Mouse (Mus musculus): ENCODE data around the gene Myh3. TPM values are rescaled to one million over a fixed set of nuclear protein-coding genes. Genes with fewer than 3 reads are reported as not detected.
"Not testable (repeated sequence)": the region's sequence is repeated elsewhere in the genome, so short reads cannot be mapped to it uniquely, and the experiment has no call there.

Gene Myh3
- total RNA-seq, 1 experiment from 2014 or later, result not detected

DNA sequence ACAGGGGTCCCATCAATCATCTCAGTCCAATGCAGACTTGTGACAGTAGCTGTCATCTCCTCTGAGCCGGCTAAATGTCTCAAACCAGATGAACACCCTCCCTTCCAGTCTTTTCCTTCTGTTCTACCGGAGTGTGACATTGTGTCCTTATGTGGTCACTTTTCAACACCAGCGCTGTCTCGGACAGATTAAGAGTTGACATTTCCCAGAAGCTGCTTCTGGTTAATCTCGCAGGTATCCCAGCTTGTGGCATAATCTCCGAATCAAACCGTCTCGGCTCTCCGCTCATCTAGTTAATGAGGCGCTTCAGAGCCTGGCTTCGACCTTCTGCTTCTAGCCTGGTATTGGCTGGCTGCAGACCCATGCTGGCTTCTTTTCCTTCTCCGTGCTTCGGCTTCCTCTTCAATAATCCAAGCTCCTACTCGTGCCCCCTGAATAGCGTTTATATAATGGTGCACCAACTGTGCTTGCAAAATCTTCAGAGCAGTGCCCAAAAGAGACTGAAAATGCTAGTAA is 5.4 kb upstream of the Myh3 start:
- ATAC-seq (ENCODE audit: extremely low read depth, insufficient number of reproducible peaks, low FRiP score, poor library complexity, severe bottlenecking), result no peak

- ATAC-seq (ENCODE audit: extremely low read depth, insufficient number of reproducible peaks, low FRiP score, poor library complexity, severe bottlenecking), result no peak
These were observed 3.1 kb upstream of the Myh3 start for GRCm38 (mm10) chr11:67075036-67075435.

- ATAC-seq (ENCODE audit: extremely low read depth, insufficient number of reproducible peaks, low FRiP score, poor library complexity, severe bottlenecking), result no peak
These were observed 1.3 kb upstream of the Myh3 start for GRCm38 (mm10) chr11:67076781-67077180.

DNA sequence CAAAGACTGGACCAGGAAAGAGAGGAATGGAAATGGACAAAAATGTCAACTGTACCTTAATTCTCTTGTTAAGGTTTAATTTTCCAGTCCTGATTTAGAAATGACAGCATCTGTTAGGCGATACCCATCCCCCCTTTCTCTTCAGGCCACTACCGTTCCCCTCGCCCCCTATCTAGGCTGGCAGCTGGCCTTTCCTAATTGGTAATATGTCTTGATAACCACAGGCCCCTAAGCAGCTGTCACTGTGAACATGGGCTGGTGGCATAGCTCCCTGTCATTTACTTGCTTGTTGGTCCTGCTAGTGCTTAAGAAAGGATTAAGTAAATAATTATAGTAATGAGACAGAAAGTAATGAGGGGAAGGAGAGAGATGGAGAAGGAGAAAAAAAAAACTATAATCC is 665 bp upstream of the Myh3 start:
- ATAC-seq (ENCODE audit: extremely low read depth, insufficient number of reproducible peaks, low FRiP score, poor library complexity, severe bottlenecking), result no peak

- ATAC-seq (ENCODE audit: extremely low read depth, insufficient number of reproducible peaks, low FRiP score, poor library complexity, severe bottlenecking), result no peak
These were observed 788 bp downstream of the Myh3 start for GRCm38 (mm10) chr11:67078888-67079287.

DNA sequence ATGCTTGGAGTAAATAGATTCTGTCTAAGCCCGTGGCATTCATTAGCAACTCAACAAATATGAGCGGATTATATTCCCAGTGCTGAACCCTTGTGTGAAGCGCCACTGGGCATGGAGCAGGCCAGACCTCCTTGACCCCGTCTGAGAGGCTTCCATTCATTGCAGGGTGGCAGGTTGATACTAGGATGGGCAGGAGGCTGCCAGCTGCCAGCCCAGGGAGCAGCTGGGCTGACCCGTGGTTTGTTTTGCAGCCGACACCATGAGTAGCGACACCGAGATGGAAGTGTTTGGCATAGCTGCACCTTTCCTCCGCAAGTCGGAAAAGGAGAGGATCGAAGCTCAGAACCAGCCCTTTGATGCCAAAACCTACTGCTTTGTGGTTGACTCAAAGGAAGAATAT is 1.6 kb downstream of the Myh3 start:
- no peak for ATAC-seq (ENCODE audit: extremely low read depth, insufficient number of reproducible peaks, low FRiP score, poor library complexity, severe bottlenecking)

DNA sequence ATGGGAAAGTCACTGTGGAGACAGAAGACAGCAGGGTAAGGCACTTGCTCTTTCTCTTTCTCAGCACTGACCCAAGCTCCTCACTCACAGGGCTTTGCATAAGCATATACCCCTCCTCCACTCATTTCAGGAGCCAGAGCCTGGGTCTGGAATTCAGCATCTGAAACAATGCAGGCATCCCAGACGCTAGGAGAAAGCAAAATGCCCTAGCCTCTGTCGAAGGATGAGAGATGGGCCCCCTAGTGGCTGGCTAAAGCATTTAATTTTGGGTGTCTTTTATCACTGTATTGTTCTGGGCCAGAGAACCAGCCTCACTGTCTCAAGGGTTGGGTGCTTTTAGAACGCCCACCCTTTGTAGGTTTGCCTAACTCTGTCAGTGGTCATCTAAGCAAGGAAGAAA is 2.1 kb downstream of the Myh3 start:
- peak; percentile 48; the same call in 1 of the 2 replicates for ATAC-seq (ENCODE audit: extremely low read depth, insufficient number of reproducible peaks, low FRiP score, poor library complexity, severe bottlenecking)

DNA sequence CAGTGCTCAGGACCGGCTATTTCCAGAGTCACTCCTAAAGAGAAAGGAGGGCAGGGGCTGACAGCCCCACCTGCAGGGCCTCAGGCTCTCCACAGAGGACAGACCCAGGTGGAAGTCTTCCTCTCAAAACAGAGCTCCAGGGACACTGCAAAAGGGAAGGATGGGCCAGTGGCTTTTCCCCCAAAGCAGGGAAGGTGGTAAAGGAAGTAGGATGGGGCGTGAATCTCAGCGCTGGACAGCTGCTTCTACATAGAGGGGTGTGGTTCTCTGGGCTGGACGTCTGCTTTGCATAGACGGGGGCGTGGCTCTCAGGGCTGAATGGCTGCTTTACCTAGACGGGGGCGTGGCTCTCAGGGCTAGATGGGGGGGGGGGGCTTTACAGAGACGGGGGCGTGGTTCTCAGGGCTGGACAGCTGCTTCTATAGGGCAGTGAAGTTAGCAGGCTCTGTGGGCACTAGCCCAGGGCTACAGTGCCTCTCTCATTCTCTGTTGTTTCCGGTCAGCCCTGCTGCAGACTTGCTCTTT is 3.1 kb downstream of the Myh3 start:
- no peak for ATAC-seq (ENCODE audit: extremely low read depth, insufficient number of reproducible peaks, low FRiP score, poor library complexity, severe bottlenecking)

DNA sequence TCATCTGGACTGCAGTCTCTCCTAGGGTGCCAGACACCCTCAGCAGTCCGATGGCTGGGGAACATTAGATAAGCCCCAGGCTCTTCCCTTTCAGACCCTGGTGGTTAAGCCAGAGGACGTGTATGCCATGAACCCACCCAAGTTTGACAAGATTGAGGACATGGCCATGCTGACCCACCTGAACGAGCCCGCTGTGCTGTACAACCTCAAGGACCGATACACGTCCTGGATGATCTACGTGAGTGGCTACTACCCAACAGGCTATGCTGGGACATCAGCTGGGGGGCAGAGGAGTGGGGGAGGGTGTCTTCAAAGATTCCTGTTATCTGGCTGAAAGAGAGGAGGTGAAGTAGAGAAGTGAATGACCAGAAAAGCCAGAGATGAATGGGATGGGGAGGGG is 4.1 kb downstream of the Myh3 start:
- ATAC-seq (ENCODE audit: extremely low read depth, insufficient number of reproducible peaks, low FRiP score, poor library complexity, severe bottlenecking), result no peak

DNA sequence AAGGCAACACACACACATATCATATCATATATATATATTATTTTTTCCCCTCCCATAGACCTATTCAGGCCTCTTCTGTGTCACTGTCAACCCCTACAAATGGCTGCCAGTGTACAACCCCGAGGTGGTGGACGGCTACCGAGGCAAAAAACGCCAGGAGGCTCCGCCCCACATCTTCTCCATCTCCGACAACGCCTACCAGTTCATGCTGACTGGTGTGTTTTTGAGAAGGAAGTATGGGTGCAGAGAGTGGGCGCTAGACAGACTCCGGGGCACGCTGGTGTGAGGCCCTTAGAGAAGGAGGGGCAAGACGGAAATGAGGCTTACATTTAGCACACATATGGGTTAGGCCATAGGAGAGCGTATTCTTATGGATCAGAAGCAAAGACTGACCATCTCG is 4.7 kb downstream of the Myh3 start:
- ATAC-seq (ENCODE audit: extremely low read depth, insufficient number of reproducible peaks, low FRiP score, poor library complexity, severe bottlenecking), result no peak

GRCm38 (mm10) chr11:67083239-67083638 is 5.1 kb downstream of the Myh3 start:
- ATAC-seq (ENCODE audit: extremely low read depth, insufficient number of reproducible peaks, low FRiP score, poor library complexity, severe bottlenecking), result no peak

- ATAC-seq (ENCODE audit: extremely low read depth, insufficient number of reproducible peaks, low FRiP score, poor library complexity, severe bottlenecking), result no peak
These were observed 5.7 kb downstream of the Myh3 start for GRCm38 (mm10) chr11:67083712-67084340.

DNA sequence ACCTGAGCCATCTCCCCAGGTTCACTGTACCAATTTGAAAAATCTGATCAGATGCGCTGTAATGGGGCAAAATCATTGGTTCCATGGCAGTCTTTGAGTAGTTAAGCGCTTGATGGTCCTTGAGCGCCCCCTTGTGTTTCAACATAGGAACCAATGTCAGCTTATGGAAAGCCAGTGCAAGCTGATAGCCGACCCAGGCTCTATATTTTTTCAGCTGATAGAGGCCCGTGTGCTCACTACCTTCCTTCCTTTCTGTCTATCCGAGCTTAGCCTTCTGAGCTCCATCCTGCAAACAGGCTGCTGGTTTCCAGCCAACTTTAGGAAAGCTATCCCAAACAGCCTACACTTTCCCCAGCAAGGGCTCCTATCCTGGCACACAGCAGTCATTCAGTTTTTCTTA is 7.4 kb downstream of the Myh3 start:
- ATAC-seq (ENCODE audit: extremely low read depth, insufficient number of reproducible peaks, low FRiP score, poor library complexity, severe bottlenecking), result peak; percentile 77; the same call in 1 of the 2 replicates

DNA sequence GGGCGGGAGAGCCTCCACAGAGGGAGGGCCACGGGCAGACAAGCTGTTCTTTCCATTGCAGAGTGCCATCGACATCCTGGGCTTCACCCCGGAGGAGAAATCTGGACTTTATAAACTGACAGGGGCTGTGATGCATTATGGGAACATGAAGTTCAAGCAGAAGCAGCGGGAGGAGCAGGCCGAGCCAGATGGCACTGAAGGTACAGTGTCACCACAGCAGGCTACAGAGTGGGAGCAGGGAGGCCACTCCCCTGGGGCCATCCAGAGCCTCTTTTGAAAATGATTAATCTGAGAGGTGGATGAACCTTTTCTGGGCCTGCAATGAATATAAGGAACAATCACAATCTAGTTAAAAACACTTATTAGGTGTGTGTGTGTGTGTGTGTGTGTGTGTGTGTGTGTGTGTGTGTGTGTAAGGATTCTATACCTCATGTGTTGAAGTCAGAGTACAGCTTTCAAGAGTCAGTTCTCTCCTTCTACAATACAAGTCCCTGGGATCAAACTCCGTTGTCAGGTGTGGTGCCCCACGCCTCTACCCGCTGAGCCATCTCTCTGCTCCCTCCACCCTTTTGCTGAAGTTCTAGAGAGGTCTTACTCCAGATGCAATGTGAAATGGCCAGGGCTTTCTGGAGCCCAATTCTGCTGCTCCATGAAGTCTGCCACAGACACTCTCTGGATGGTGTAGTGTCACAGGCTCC is 8.5 kb downstream of the Myh3 start:
- no peak for ATAC-seq (ENCODE audit: extremely low read depth, insufficient number of reproducible peaks, low FRiP score, poor library complexity, severe bottlenecking)

GRCm38 (mm10) chr11:67087225-67087624 is 9.1 kb downstream of the Myh3 start:
- ATAC-seq (ENCODE audit: extremely low read depth, insufficient number of reproducible peaks, low FRiP score, poor library complexity, severe bottlenecking), result no peak

GRCm38 (mm10) chr11:67092354-67092753 is 14.3 kb downstream of the Myh3 start:
- ATAC-seq (ENCODE audit: extremely low read depth, insufficient number of reproducible peaks, low FRiP score, poor library complexity, severe bottlenecking), result not testable (repeated sequence)

GRCm38 (mm10) chr11:67093201-67093600 is 15.1 kb downstream of the Myh3 start:
- ATAC-seq (ENCODE audit: extremely low read depth, insufficient number of reproducible peaks, low FRiP score, poor library complexity, severe bottlenecking), result no peak

GRCm38 (mm10) chr11:67093652-67094051 is 15.6 kb downstream of the Myh3 start:
- no peak for ATAC-seq (ENCODE audit: extremely low read depth, insufficient number of reproducible peaks, low FRiP score, poor library complexity, severe bottlenecking)

DNA sequence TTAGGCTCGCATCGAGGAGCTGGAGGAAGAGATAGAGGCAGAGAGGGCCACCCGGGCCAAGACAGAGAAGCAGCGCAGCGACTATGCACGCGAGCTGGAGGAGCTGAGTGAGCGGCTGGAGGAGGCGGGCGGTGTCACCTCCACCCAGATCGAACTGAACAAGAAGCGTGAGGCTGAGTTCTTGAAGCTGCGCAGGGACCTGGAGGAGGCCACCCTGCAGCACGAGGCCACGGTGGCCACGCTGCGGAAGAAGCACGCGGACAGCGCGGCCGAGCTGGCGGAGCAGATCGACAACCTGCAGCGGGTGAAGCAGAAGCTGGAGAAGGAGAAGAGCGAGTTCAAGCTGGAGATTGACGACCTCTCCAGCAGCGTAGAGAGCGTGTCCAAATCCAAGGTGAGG is 16.4 kb downstream of the Myh3 start:
- ATAC-seq (ENCODE audit: extremely low read depth, insufficient number of reproducible peaks, low FRiP score, poor library complexity, severe bottlenecking), result no peak

DNA sequence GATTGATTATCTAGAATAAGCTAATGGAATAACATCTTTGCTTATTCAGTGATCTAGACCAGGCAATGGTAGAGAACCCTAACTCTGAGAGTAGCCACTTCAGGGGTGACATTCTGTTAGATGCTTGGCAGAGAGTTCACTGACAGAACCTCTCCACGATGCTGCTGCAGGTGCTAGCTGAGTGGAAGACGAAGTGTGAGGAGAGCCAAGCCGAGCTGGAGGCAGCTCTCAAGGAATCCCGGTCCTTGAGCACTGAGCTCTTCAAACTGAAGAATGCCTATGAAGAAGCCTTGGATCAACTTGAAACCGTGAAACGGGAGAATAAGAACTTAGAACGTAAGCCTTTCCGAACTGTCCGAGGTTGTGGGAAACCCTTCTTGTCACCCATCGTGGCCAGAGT is 19.6 kb downstream of the Myh3 start:
- no peak for ATAC-seq (ENCODE audit: extremely low read depth, insufficient number of reproducible peaks, low FRiP score, poor library complexity, severe bottlenecking)

All from neutrophil, adult 5-6 weeks (primary cell).